Mouse (Mus musculus) liver, adult (tissue): ENCODE results near the gene Mrpl30.
A peak's percentile ranks its signal among the peaks of the same experiment; 100 is the strongest.

Source experiments
- GATA4 ChIP-seq: IDR thresholded peaks from 2 replicates; pipeline ENCODE4 v1.6.1; 2014; ENCODE audit warnings: mild to moderate bottlenecking, low read length; ENCODE audit not compliant: insufficient replicate concordance

Mrpl30 gene

DNA sequence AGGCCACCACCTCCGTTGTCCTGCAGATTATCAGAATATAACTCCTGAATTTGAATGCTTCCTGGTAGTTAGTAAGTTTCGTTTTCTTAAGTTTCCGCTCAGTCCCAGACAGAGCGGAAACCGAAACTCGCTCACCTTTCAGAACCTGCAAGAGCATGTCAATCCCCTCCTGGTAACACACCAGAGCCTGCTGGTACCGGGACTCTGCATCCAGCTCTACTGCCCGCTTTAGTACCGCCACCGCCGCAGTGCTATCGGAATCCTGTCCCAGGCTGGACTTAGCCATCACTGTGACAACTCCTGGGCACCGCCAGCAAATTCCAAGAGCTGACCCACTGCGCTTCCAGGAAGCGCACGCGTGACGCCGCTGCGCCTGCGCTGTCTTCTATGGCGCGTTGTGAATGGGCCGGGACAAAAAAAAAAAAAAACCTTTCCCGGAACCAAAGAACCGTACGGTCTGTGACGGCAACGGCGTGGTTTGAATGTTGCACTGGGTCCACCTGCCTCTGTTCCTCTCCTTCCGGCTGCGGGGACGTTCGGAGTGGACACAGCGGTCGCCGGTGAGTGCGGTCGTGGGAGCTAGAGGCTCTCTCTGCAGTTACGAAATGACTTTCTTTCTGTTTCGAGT is at the start of gene Mrpl30, which contains the start of gene Mitd1:
Gene Mrpl30, plus strand, starts transcription at position 453 of the 628 bp plus-strand sequence.
Gene Mitd1, minus strand, starts transcription at position 387 of the 628 bp plus-strand sequence.
- TF ChIP-seq GATA4 = peak; percentile 27; the same call in 1 of the 2 replicates

DNA sequence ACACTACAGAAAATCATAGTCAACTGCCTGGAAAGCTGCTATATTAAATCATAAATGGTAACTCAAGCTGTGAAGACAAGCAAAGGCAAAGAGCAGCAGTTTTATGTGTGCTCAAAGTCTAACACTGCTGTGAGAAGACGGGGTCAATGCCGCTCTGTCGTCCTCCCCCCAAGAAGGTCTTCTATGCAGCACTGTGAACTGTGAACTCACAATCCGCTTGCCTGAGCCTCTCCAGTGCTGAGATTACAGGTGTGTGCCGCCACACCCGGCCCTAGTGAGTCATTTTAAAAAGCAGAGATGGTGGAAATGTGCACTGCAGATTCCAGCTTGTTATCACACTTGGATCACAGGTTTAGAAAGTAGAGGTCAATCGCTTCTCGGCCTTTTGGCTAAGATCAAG is 43.4 kb upstream of the Mrpl30 start:
- no peak for TF ChIP-seq GATA4

GRCm38 (mm10) chr1:37850696-37851095 is 39.6 kb upstream of the Mrpl30 start:
- no peak for TF ChIP-seq GATA4

GRCm38 (mm10) chr1:37864511-37865400 is 25.5 kb upstream of the Mrpl30 start:
- TF ChIP-seq GATA4 = peak; percentile 39; the same call in 1 of the 2 replicates

GRCm38 (mm10) chr1:37865401-37866215 is 24.7 kb upstream of the Mrpl30 start:
- no peak for TF ChIP-seq GATA4

GRCm38 (mm10) chr1:37866286-37866685 is 24.0 kb upstream of the Mrpl30 start, which contains the start of gene Tsga10:
TSS of gene Tsga10 (minus strand) at chr1:37866429.
- TF ChIP-seq GATA4 = no peak

DNA sequence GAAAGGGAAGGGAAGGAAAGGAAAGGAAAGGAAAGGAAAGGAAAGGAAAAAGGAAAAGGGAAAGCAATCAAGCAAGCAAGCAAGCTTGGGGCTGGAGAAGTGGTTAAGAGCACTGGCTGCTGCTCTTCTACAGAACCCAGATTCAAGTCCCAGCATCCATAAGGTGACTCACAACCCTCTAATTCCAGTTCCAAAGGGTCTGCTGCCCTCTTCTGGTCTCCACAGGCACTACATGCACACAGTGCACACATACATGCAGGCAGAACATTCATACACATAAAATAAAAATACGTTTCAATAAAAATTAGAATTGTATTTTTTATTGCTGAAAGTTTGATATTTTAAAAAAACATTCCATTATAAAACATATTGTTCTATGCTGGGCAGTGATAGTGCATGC is 23.2 kb upstream of the Mrpl30 start:
- no peak for TF ChIP-seq GATA4

GRCm38 (mm10) chr1:37867684-37868322 is 22.5 kb upstream of the Mrpl30 start:
- TF ChIP-seq GATA4 = no peak

DNA sequence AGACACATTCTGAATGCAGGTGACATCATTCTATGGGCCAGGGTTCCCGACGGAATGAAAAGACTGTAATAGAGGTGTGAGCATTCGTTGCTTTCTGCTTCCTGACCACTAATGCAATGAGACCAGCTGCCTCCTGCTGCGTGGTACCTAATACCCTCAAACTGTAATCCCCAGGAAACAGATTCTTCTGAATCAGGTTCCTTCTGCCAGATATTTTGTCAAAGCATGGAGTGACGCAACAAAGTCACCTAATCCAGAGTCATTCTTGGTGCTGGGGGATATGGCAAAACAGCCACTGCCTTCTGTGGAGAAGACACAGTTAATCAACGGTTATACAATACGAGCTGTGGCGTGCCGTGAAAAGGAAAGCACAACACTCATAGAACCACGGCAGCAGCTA is 21.6 kb upstream of the Mrpl30 start:
- no peak for TF ChIP-seq GATA4

DNA sequence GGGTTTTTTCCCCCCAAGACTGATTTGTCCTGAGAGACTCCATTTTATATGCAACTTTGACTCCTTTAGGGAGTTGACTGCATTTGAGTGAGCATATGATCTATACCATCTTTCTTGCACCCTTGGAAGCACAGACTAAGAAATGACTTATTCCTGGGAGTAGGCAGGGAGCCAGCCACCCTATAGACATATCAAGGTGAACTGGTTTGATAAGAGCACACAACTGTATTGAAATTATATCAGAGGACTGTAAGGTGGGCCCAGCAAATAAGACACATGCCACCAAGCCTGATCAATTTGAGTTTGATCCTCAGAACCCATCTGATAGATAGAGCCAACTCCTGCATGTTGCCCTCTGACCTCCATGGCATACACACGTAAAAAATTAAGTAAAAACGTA is 20.9 kb upstream of the Mrpl30 start:
- no peak for TF ChIP-seq GATA4

GRCm38 (mm10) chr1:37871704-37872103 is 18.6 kb upstream of the Mrpl30 start, which contains the start of gene Lipt1:
TSS of gene Lipt1 (plus strand) at chr1:37871738.
- TF ChIP-seq GATA4 = no peak

- no peak for TF ChIP-seq GATA4
These were observed 17.9 kb upstream of the Mrpl30 start for GRCm38 (mm10) chr1:37872131-37873067.

DNA sequence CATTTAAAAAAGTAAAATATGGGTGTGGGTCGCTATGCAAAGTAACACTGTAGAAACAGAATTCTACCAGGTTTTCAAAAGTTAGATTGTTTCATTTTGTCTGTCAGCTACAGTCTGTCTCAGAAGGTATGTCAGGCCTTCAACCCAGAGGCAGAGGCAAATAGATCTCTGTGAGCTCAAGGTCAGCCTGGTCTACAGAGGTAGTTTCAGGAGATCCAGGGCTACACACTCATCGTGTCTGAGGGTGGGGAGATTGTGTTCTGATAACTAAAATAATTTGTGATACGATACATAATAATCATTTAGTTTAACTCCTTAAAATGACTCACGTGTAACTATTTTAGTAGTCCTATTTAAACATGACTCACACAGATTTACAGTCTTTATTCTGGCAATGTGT is 17.1 kb upstream of the Mrpl30 start:
- TF ChIP-seq GATA4 = no peak
